Mouse (Mus musculus): ENCODE measurements around the gene St6gal1. TPM values are rescaled to one million over a fixed set of nuclear protein-coding genes. Genes with fewer than 3 reads are reported as not detected.

The St6gal1 gene
- polyA plus RNA-seq, 1 experiment from 2014 or later, result 63.1 TPM

DNA sequence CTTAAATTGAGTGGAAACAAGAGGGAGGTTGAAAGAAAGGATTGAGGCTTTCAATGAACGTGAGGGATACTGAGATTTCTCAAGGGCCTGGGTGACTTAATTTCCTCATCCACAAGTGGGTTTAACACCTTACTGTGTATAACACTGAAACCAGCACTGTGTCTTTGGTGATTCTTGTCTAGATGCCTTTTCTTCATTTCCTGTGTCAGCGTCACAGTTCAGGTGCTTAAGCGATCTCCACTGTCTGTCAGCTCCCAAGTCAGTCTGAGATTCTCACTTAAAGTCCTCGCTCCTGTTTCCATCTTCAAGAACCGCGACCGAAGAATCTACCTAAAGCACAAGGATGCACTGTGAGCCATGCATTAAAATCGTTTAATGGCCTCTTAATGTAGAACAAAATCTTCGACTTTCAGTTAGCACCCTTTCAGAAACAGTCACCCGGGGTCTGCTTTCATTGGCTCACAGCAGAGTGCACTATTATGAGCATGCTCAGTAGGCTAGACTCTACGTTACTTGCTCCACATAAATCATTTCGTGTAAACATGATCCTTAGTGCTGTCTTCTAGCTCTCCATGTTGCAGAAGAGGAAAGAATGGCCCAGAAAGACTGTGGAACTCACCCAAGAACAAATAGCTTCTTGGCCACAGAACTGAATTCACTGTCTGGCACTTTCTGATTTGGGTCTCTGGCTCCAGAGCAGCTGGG lies 1.2 kb upstream of the St6gal1 start:
- ChIA-PET CTCF (interaction anchor here (1.9 kb wide), 1 partner anchor 24 kb away, joined by 4 read pairs; no protein-coding TSS in a partner anchor), POLR2A (no interaction called here)
- TF ChIP-seq CTCF (IDR thresholded peaks at IDR 0.05), result no peak
- in situ Hi-C loops (cut with MboI; ENCODE audit: low pct_unique_long_range_greater_than_20kb), result no loop called here
- no peak for DNase-seq (ENCODE audit: low read depth, low spot score)
- no peak for ATAC-seq
- H3K27me3 ChIP-seq, result no peaks in the 10 kb centered on the region

DNA sequence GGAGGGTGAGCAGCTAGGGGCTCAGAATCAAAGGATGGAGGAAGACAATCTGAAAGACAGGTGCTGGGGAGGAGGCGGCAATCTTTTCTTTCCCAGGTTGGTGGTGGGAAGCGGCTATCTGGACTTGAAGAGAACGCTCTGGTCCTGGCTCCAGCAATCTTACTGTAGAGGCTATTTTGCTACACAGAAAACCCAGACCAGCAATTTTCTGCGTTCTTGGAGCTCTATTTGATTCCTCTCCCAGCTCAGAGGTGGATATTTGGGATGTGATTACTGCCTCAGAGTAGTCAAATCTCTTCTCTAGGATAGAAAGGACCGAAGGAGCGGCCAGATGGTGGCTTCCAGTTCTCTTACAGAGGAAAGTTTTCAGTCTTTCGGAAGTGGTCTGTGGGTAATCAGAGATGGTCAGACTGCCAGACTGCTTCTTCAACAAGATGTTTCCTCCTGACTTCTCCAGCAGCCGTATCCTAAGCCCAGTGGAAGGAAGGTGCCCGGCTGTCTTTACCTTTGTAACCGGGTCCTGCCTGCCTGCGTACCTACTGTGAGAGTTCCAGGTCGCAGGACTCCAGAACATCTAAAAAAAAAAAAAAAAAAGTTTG lies 570 bp upstream of the St6gal1 start:
- ChIA-PET CTCF (interaction anchor here (1.8 to 3.0 kb wide), 4 partner anchors 8 to 179 kb away, joined by 4 to 8 read pairs (median 6); no protein-coding TSS in a partner anchor), POLR2A (interaction anchor here (0.6 kb wide), 1 partner anchor 42 kb away, joined by 3 read pairs; no protein-coding TSS in a partner anchor)
- no peak for DNase-seq (ENCODE audit: low read depth, low spot score)
- no peak for TF ChIP-seq CTCF (IDR thresholded peaks at IDR 0.05)
- in situ Hi-C loops (cut with MboI; ENCODE audit: low pct_unique_long_range_greater_than_20kb), result no loop called here
- H3K27me3 ChIP-seq, result no peaks in the 10 kb centered on the region
- no peak for ATAC-seq

DNA sequence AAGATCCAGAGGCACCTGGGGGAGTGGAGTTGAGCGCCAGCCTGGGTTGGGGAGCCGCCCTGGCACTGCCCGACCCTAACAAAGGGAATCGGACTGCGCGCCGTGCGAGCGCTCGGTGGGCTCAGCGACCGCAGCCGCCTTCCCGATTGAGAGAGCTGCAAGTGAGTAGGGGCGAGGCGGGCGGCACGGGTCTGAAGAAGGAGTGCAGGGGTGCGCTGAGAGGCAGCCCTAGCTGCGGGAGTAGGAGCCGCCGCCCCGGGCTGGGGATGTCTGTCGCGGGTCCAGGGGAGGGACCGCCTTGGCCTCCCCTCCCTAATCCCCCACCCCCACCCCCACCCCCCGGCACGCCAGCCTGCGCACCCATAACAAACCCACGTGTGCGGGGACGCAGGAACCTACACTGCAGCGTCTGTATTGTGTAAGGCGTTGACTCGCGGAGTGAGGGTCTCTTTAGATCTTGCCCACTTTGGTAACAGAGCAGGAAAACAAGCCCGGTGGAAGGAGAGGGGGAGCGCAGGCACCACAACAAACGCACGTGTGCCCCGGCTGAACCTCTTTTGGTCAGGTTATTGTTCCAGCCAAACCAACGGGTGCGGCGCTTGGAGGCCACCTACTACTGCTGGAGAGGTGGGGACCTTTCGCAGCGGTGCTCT lies 655 bp downstream of the St6gal1 start:
- ATAC-seq (peak; percentile 68), DNase-seq (ENCODE audit: low read depth, low spot score) (no peak)
- TF ChIP-seq CTCF (IDR thresholded peaks at IDR 0.05), result no peak
- ChIA-PET POLR2A (interaction anchor here (0.9 kb wide), 1 partner anchor 97 kb away, joined by 3 read pairs; no protein-coding TSS in a partner anchor), CTCF (interaction anchor here (0.7 to 3.0 kb wide), 9 partner anchors 9 to 178 kb away, joined by 3 to 8 read pairs (median 4); no protein-coding TSS in a partner anchor)
- H3K27me3 ChIP-seq, result no peaks in the 10 kb centered on the region
- in situ Hi-C loops (cut with MboI; ENCODE audit: low pct_unique_long_range_greater_than_20kb), result loop anchor here (5.0 kb wide), 3 partner anchors 73 to 177 kb away; no protein-coding TSS in a partner anchor

DNA sequence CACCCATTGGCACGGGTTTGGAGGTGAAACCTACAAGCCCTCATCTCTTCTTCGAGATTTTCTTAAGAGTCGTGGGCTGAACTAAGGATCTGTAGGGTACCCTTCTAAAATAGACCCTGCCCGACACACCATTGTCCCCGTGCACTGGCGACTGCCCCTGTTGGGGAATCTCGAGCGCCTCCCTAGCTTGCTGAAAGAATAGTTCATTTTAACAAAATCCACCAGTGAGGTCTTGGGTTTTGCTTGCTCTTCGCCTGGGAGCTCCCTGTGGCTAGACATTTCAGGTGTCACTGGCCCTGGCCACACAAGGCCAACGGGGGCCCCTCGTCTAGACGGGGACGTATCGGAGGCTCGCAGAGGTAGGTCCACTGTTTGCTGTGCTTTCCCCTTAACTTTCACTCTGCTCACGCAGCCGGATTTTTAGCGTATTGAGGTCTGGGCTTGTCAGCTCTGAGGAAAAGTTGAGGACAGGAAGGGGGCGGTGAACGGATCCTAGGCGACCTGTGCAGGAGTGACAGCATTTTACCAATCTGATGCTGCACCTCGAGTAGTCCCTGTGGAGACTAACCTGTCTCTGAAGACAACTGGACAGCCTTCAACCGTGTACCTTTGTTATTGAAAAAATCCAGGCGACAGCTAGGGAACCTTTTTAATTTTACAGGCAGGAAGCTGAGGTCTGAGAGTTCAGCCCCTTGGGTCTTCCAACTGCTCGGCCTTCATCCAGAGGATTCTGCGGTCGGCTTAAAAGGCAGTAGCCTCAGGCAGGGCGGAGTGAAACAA lies 1.5 kb downstream of the St6gal1 start:
- POLR2A ChIA-PET, result interaction anchor here (0.9 to 1.8 kb wide), 3 partner anchors 14 to 98 kb away, joined by 3 to 5 read pairs (median 3); no protein-coding TSS in a partner anchor
- ATAC-seq (peak; percentile 20), DNase-seq (ENCODE audit: low read depth, low spot score) (no peak)
- H3K27me3 ChIP-seq, result no peaks in the 10 kb centered on the region
- peak; percentile 48 for TF ChIP-seq CTCF (IDR thresholded peaks at IDR 0.05)
- in situ Hi-C loops (cut with MboI; ENCODE audit: low pct_unique_long_range_greater_than_20kb), result loop anchor here (5.0 kb wide), 3 partner anchors 74 to 176 kb away; no protein-coding TSS in a partner anchor
- CTCF ChIA-PET, result interaction anchor here (0.7 to 3.0 kb wide), 9 partner anchors 10 to 177 kb away, joined by 3 to 8 read pairs (median 4); no protein-coding TSS in a partner anchor

DNA sequence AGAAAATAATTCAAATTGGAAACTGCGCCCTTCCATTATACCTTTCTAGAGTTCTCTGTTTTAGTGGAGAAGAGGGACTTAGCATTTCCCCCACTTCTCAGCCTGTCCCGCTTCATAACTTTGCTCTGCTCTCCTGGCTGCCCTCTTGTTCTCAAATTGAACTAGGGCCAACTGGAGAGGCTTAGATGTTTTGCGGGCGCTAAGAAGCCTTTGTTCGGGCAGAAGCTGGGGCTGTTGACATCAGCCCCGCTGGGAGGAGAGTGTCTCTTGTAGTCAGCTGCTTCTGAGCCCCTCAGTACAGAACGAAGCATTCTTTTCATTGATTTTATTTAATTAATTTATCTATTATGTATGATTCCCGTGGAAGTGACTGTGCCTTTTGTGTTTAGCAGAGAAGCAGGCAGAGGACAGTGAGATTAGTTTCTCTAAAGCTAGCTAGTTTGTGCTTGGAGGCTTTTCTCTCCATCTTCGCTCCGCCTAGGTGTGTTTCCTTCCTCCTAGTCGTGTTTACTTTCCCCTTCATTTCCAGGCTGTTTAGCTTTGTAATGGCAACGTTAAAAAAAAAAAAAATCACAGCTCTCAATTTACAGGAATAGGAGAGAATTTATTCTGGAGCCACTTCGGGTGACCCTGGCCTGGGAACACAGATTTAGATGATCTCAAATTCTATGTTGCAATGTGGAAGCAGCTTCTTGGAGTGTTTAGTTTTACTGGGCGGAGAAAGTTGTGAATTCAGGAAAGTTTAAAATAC lies 2.2 kb downstream of the St6gal1 start:
- CTCF ChIA-PET, result interaction anchor here (0.7 to 3.0 kb wide), 4 partner anchors 11 to 73 kb away, joined by 3 to 8 read pairs (median 6); no protein-coding TSS in a partner anchor
- in situ Hi-C loops (cut with MboI; ENCODE audit: low pct_unique_long_range_greater_than_20kb), result loop anchor here (5.0 kb wide), 3 partner anchors 74 to 176 kb away; no protein-coding TSS in a partner anchor
- no peak for TF ChIP-seq CTCF (IDR thresholded peaks at IDR 0.05)
- DNase-seq (ENCODE audit: low read depth, low spot score), result no peak
- ATAC-seq, result no peak
- no peaks in the 10 kb centered on the region for H3K27me3 ChIP-seq
- POLR2A ChIA-PET, result interaction anchor here (0.7 to 1.8 kb wide), 3 partner anchors 13 to 90 kb away, joined by 3 to 5 read pairs (median 4); no protein-coding TSS in a partner anchor

DNA sequence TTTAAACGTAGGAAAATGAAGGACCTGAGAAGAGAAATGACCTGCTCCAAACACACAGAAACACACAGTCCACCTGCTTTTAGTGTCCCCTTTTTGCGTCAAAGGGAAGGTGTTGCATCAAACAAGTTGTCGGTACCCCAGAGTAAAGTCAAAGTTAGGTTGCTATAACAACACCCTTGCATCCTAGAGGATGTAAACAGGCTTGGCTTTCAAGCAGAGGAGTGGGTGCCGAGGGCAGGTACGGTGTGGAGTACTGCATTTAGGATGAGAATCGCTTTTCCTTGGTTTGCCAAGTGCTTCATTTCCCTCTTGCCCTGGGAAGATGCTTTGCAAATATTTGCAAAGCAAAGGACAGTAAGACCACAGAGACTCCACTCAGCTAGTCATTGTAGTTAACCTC lies 3.3 kb downstream of the St6gal1 start:
- in situ Hi-C loops (cut with MboI; ENCODE audit: low pct_unique_long_range_greater_than_20kb), result loop anchor here (5.0 kb wide), 3 partner anchors 76 to 174 kb away; no protein-coding TSS in a partner anchor
- ATAC-seq, result no peak
- no peak for TF ChIP-seq CTCF (IDR thresholded peaks at IDR 0.05)
- CTCF ChIA-PET, result no interaction called here
- POLR2A ChIA-PET, result interaction anchor here (0.7 kb wide), 1 partner anchor 39 kb away, joined by 3 read pairs; no protein-coding TSS in a partner anchor
- DNase-seq (ENCODE audit: low read depth, low spot score), result no peak
- no peaks in the 10 kb centered on the region for H3K27me3 ChIP-seq

DNA sequence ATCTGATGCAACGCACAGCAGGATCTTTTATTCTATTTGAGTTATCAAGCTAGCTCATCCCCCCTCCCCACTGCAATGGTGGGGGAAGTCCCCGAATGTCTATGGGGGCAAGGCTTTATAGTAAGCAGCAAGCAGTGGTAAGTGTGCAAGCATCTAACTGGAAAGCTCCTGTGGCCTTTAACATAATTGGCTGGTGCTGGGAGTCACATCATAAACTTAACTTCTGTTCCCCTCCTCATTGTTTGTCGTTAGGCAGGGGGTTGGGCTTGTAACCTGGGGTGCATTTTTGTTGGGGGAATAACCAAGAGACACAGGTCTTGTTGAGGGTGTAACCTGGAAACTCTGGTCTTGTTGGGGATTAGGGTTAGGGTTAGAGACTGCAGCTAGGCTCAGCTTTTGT lies 3.9 kb downstream of the St6gal1 start:
- TF ChIP-seq CTCF (IDR thresholded peaks at IDR 0.05), result no peak
- in situ Hi-C loops (cut with MboI; ENCODE audit: low pct_unique_long_range_greater_than_20kb), result loop anchor here (5.0 kb wide), 3 partner anchors 76 to 174 kb away; no protein-coding TSS in a partner anchor

DNA sequence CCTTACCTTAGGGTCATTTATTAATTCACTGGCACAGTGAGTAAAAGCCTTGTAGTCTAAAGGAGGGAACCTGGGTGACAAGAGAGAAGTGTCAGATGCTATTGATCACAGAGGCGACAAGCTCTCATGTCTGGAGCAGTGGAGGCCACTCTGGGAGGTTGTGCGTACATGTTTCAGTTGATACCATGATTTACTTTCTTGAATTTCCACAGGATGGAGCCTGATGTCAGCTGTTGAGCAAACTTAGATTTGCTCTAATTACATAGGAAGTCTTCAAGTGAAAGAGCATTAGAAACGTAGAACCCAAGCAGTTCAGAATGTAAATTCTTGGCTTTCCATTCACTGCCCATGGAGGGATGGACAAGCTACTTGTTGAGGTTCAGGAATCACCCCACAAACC lies 5.4 kb downstream of the St6gal1 start:
- ATAC-seq, result no peak

More for the DNA sequence above, 3.9 kb downstream of the St6gal1 start:
- ChIA-PET POLR2A (interaction anchor here (0.7 kb wide), 1 partner anchor 38 kb away, joined by 3 read pairs; no protein-coding TSS in a partner anchor), CTCF (interaction anchor here (1.9 to 2.6 kb wide), 2 partner anchors 12 to 42 kb away, joined by 5 to 6 read pairs; no protein-coding TSS in a partner anchor)
- no peak for ATAC-seq
- no peaks in the 10 kb centered on the region for H3K27me3 ChIP-seq
- DNase-seq (ENCODE audit: low read depth, low spot score), result no peak

More for the DNA sequence above, 5.4 kb downstream of the St6gal1 start:
- ChIA-PET POLR2A (interaction anchor here (0.9 to 1.1 kb wide), 2 partner anchors 60 to 87 kb away, joined by 3 read pairs; no protein-coding TSS in a partner anchor), CTCF (interaction anchor here (1.9 to 2.6 kb wide), 2 partner anchors 10 to 41 kb away, joined by 5 to 6 read pairs; no protein-coding TSS in a partner anchor)
- no peaks in the 10 kb centered on the region for H3K27me3 ChIP-seq
- no peak for DNase-seq (ENCODE audit: low read depth, low spot score)
- in situ Hi-C loops (cut with MboI; ENCODE audit: low pct_unique_long_range_greater_than_20kb), result loop anchor here (5.0 to 10.0 kb wide), 4 partner anchors 78 to 285 kb away; no protein-coding TSS in a partner anchor
- TF ChIP-seq CTCF (IDR thresholded peaks at IDR 0.05), result no peak
